Mouse (Mus musculus): ENCODE results near the gene Ica1l. TPM values are rescaled to one million over a fixed set of nuclear protein-coding genes. Genes with fewer than 3 reads are reported as not detected.
"Not testable (repeated sequence)": the region's sequence is repeated elsewhere in the genome, so short reads cannot be mapped to it uniquely, and the experiment has no call there.

Ica1l gene
- under 1 TPM; 0.31 to 0.57 TPM for total RNA-seq (2021)
- long read RNA-seq, experiment 1 = 0 reads
- long read RNA-seq, experiment 2 = 0 reads

DNA sequence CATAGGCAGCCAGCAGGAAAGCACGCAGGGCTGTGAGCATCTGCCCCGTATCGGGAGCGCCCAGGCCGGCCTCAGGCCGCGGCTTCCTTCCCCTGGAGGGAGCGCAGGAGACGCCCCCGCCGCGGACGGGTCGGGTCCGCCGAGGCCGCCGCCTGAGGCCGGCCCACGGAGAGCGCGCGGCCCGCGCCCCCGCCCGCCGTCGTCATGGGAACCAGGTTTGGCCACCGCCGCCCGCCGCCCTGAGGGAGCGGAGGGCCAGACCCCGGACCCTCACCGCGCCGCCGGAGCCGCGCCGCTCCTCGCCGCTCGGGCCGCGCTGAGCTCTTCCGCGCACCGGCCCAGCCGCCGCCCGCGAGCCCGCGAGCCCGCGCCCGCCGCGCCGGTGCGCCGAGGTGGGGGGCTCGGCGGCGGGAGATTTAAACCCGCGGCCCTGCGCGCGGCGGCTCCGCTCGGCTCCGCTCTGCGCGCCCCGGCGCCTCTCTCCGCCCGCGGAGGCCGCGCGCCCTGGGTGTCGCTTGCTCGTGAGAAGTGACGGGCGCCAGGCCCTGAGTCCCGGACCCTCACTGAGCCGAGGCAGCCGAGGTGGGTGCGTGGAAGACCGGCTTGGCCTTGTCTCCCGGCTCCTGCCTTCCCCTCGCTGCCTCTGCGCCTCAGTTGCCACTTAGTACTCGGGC, at the start of gene Ica1l:
TSS of gene Ica1l (minus strand) at position 389 of the 674 bp plus-strand sequence.
- intact Hi-C loops (cut with DNase I; ENCODE audit: low total_unique reads) = no loop called here
- DNase-seq = peak; percentile 57

DNA sequence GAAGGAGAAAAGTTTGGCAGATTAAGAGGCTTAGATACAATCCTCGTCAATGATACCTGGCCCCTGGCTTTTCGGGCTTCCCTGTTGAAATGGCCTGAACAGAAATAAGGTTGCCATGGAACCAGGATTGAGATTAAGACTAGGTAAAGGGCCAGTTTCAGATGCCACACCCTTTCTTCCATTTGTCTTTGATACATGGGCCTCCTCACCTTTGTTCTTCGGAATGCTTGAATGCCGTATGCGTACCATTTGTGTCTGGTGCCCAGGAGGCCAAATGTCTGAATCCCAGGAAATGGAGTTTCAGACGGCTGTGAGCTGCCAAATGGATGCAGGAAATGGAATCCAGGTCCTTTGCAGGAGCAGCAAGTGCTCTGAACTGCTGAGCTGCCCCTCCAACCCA, 33.4 kb upstream of the Ica1l start:
- intact Hi-C loops (cut with DNase I; ENCODE audit: low total_unique reads) = no loop called here
- DNase-seq = no peak

DNA sequence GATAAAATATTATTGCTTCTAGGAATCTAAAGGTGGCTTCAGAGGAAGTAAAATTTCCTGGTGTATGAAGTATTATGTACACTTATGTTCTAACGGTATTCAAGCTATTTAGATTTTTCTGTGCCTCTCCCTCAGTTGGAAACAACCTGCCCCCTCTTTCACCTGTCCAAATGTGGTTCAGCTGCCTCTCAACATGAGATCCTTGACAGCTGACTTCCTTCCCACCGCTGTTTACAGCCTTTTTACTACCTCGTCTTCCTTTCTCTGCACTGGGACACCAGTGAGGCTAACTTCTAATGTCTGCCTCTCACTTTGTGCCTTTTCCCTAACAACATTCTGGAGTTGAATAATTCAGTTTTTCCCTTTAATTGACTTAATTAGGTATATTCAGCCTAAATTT, 32.6 kb upstream of the Ica1l start:
- intact Hi-C loops (cut with DNase I; ENCODE audit: low total_unique reads) = no loop called here
- no peak for DNase-seq

DNA sequence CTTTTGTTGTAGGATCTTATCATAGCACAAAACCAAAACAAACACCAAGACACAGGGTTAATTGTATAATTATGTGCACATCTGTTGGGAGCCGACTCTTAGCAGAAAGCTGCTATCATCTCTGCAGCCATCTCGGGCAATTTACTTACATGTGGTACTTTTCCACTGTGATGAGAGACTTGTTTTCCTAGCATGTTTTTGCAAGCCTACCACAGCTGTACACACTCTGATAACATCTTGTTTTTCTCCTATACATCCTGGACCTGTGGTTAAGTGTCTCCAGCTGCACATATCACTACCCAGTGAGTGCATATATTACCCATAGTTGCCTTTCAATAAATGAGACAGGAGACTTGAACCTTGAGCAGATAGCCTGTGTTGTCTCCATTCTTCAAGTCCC, 32.0 kb upstream of the Ica1l start:
- no peak for DNase-seq
- intact Hi-C loops (cut with DNase I; ENCODE audit: low total_unique reads) = no loop called here

DNA sequence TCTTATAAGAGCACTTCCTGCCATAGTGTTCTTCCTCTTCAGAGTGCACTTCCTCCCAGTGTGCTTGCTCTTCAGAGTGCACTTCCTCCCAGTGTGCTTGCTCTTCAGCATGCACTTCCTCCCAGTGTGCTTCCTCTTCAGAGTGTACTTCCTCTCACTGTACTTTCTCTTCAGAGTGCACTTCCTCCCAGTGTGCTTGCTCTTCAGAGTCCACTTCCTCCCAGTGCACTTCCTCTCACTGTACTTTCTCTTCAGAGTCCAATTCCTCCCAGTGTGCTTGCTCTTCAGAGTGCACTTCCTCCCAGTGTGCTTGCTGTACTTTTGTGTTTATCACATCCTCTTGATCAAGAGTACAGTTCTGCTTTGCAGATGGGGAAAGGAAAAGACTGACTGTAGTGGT, 27.7 kb upstream of the Ica1l start:
- intact Hi-C loops (cut with DNase I; ENCODE audit: low total_unique reads) = not testable (repeated sequence)

DNA sequence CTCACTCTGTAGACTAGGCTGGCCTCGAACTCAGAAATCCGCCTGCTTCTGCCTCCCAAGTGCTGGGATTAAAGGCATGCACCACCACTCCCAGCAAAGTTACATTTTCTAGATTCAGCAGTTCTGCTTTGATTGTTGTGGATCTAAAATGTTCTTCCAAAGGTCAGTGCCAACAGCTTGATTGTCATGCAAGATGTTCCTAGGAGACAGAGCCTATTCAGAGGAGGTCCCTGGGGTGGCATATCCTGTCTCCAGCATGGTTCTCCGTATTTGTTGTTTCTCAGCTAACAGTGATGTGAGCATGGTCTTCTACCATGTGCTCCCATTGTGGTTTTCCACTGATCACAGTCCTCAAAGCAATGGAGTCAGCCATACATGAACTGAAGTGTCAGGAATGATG, 13.3 kb upstream of the Ica1l start:
- intact Hi-C loops (cut with DNase I; ENCODE audit: low total_unique reads) = no loop called here
- no peak for DNase-seq

More for the DNA sequence above, 27.7 kb upstream of the Ica1l start:
- not testable (repeated sequence) for DNase-seq

DNA sequence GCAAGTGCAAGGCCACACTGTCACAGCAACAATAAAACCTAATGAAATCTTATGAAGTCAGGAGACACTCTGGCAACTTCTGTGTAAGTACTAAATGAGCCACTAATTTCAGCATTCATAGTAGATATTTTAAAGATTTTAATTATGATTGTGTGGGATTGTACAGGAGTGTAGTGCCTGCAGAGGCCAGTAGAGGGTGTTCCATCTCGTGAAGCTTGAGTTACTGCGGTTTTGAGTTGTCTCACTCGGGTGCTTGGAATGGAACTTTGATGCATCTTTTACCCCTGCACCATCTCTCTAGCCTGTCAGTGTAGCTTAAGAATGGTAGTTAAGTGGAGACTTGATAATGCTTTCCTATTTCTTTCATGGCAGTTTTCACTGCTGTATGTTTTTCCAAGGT, 11.7 kb upstream of the Ica1l start:
- no peak for DNase-seq
- intact Hi-C loops (cut with DNase I; ENCODE audit: low total_unique reads) = no loop called here

DNA sequence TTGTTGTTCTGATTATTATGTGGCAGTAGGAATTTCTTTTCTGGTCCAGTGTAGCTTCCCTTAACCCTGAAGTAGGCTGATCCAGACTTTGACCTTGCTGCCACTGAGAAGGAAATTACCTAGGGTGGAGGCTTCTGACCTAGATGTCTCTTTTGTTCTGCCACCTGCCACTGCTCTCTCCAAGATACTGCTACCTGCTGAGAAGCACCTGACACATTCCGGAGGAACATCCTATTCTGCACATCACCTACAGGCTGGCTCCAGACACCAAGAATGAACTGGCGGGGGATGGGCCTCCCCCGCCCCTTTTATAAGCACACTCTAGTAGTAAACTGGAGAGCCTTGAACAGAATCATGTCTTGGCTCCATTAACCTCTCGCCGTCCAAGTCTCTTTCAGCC, 4.5 kb upstream of the Ica1l start:
- DNase-seq; intact Hi-C loops (cut with DNase I; ENCODE audit: low total_unique reads): not testable (repeated sequence)

DNA sequence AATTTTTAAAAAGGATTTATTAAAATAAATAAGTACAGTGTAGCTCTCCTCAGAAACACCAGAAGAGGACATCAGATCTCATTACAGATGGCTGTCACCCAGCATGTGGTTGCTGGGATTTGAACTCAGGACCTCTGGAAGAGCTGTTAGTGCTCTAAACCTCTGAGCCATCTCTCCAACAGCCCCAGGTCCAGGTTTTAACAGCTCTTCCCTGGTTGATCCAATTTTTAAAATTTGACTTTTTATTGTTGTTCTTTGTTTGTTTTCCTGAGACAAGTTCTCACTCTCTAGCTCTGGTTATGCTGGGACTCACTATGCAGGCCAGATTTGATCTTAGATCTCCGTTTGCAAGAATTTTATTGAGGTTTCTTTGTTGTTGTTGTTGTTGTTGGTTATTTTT, 1.6 kb upstream of the Ica1l start:
- intact Hi-C loops (cut with DNase I; ENCODE audit: low total_unique reads) = no loop called here
- no peak for DNase-seq

DNA sequence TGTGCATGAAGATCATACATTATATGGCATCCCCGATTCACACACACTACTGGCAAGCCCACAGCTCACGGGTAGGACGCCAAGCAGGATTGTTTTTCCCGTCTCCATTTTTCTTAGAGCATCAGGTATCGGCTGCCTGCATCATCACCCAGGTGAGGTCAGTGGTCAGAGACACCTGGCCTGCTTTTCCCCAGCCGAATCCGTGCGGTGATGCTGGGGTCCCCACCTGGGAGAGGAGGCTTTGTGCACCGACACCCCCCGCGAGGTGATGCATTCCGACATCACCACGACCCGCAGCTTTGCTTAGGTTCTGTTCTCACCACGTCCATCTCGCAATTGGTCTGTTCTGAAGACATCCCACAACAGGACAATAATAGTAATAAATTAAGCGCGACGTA, 587 bp downstream of the Ica1l start:
- intact Hi-C loops (cut with DNase I; ENCODE audit: low total_unique reads) = no loop called here
- DNase-seq = no peak

DNA sequence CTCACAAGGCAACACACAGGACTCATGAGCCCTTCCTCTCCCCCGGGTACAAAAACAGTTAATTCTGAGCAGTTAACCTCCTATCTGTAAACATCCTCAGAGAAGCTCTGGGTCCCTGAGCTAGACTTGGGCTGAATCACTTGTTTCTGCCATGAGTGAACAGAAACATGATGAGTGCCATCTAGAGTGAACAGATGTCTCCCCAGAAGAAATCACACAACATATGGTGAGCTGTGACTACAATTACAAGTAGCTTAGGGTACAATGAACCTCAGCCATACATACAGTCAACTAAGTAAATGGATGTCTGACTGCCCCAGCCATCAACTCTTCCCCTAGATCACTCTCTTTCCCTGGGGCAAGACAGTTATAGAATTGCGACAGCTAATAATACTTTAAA, 7.9 kb downstream of the Ica1l start:
- intact Hi-C loops (cut with DNase I; ENCODE audit: low total_unique reads) = no loop called here
- DNase-seq = no peak

DNA sequence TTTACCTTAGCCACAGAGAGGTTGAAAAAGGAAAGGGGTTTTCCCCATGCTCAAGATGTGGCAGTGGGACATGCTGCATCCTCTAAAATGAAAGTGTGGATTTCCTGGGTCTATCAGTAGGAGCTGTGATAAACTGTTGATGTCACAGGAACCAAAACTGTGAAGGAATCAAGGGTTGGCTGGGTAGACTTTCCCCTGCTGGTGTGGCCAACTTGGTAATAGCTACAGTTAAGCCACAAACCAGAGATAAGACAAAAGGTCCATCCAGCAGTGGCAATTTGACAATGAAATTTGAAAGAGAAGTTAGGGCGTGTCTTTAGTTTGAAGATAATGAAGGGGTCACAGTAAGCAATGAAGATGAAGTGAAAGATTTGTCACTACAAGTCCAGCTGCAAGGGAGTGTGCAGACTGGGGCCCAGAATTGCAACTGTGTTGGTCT, 25.9 kb downstream of the Ica1l start:
- no peak for DNase-seq
- intact Hi-C loops (cut with DNase I; ENCODE audit: low total_unique reads) = no loop called here

DNA sequence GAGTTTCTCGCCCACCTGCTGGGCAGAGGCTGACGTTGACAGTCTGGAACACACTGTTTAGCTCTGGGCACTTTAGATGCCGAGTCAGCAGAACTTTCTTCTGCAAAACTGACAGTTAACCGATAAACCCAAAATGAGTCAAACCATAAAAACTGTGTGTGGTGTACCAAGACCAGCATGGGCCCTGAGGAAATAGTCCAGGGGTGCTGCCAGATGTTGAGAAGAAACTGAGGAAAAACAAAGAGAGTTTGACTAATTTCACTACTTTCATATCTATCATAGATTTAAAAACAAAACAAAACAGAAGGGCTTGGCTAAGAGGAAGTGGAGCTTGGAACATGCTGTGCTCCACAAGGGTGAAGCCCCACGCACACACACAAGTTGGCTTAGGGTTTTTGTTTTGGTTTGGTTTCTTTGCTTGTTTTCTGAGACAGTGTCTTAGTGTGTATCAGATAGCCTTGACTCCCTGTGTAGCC, 26.8 kb downstream of the Ica1l start:
- intact Hi-C loops (cut with DNase I; ENCODE audit: low total_unique reads) = no loop called here
- DNase-seq = no peak

DNA sequence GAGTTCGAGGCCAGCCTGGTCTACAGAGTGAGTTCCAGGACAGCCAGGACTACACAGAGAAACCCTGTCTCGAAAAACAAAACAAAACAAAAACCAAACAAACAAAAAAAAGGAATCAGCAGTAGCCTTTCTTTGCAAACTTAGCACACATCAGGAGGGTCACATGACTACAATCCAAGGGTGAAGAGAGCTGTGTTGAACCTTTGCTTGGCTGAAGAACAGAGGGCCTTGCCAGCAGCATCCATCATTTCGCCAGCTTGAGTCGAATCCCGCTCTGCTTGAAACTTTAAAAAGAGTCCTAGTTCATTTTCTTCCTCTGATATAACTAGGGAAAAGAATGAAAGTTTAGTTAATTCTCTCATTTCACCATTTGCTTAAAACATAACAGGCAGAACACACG, 27.5 kb downstream of the Ica1l start:
- no peak for DNase-seq
- intact Hi-C loops (cut with DNase I; ENCODE audit: low total_unique reads) = no loop called here

DNA sequence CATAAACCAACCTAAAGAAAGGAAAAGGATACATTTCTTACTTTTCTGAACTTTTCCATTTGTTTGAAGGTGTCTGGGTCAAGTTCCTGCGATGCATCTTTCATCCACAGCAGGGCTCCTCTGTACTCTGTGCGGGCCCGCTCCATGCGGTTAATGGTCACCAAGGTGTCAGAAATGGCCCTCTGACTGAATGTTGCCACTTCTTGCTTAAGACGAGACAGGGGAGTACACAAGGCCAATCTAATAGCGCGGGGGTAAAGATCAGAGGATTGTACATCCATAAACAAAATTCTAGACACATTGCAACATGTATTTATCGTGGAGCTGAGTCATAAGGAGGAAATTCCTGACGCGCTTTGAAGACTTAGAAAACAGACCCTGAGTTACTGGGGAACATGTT, 29.2 kb downstream of the Ica1l start:
- DNase-seq = no peak
- intact Hi-C loops (cut with DNase I; ENCODE audit: low total_unique reads) = no loop called here

DNA sequence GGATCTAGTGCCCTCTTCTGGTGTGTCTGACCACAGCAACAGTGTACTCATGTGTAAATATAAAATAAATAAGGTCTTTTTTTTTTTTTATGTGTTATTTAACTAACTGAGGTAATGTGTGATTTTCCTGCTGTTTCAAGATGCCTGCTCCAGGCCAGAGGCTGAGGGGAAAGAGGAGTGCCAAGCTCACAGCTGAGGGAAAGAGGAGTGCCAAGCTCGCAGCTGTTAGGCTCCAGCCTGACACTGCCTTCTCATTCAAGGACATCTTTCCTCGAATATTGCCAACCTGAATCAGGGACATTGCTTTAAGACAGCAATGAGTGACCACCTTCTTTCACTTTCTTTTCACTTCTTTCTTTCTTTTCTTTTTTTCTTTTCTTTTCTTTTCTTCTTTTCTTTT, 34.2 kb downstream of the Ica1l start:
- DNase-seq = peak; percentile 41
- intact Hi-C loops (cut with DNase I; ENCODE audit: low total_unique reads) = no loop called here

DNA sequence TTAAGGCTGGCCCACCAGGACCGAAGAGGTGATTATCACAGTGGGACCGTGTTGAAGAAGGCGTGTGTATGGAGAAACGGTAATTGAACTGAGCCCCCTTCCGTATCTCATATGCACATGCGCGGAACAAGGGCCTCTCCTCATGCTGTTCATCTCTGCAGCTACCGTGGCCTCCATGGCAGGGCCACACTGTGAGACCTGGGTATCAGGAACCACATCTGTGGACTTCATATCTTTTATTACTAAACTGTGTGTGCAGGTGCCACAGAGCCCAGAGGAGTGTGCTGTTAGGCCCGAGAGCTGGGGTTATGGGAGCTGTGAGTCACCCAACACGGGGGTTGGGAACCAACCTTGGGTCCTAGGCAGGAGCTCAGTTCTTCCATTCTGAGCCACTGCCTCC, 35.6 kb downstream of the Ica1l start:
- no peak for DNase-seq
- intact Hi-C loops (cut with DNase I; ENCODE audit: low total_unique reads) = no loop called here

DNA sequence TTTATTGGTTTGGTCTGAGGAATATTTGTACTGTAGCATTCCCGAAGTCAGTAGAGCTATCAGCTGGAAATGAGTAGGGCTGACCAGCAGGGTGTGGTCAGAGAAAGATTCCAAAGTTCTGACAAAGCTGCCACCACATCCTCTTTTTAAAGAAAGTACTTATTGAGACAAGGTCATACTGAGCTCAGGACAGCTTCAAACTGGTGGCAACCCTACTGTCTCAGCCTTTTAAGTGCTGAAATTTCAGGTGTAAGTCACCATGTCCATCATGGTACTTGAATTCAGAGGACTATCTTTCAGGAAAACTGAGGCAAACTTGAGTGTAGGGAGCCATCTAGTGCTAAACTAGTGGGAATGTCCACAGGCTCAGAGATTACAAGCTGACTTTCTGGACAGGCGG, 42.7 kb downstream of the Ica1l start:
- DNase-seq = no peak
- intact Hi-C loops (cut with DNase I; ENCODE audit: low total_unique reads) = no loop called here

DNA sequence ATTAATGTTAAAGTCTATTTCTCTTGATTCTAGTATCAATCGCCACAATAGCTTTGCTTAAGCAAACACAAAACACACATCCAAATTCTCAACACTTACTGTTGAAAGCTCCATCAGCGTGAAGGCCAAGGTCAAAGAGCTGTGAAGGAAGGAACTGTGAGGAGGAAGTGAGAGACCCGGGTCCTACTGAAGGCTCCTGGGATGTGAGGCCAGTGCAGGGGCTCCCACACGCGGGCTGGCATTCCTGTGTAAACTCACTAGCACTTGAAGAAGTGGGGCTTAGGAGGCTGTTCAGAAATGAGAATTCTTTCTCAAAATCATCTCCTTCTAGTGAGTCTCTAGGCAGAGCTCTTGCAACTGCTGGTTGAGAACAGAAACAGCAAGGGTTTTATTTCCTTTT, 45.6 kb downstream of the Ica1l start:
- DNase-seq = no peak
- intact Hi-C loops (cut with DNase I; ENCODE audit: low total_unique reads) = loop anchor here (10.0 kb wide), 1 partner anchor 113 kb away; no protein-coding TSS in a partner anchor

DNA sequence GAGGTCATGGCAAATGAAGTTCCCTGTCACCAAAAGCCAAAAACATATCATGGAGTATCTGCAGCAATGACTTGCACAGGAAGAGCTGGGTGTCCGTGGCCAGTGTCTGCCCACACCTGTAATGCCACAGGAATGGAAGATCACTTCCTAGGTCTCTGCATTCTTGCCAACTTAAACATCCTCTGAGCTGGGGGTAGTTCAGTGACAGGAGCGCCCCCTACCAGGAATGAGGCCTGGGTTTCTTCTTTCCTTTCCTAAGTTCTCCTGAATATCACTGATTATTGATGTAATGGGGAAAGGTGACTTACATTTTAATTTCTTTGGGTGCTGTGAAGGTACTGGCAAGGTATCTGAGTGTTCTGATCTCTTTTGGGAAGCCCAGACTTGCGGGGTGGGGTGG, 47.3 kb downstream of the Ica1l start:
- intact Hi-C loops (cut with DNase I; ENCODE audit: low total_unique reads) = loop anchor here (10.0 kb wide), 1 partner anchor 111 kb away; no protein-coding TSS in a partner anchor

DNA sequence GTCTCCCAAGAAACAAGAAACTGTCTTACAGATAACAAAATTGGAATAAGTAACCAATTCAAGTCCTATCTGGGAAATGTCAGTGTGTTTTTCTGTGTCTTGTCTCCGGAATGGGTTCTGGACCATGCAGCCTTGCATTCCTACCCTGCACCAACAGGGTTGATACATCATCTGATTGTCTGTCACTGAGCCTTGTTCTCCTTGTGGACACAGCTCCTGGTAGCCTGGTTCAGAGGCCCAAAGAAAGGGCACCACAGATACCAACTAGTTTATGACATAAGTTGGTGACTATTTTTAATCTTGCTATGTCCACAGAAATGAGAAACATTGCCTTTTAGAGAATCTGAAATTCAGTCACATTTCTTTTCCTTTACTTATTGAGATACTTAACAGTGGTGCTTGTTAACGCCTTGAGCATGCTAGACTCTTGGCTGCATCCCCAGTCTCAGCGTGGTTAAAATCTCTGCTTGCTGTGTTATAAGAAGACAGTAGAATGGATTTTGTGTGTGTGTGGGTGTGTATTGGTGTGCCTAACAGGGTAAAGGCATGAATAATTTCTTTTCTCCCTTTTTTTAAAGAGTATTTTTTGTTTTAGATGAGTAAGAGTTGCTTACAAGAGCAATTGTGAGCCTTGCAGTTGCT, 55.5 kb downstream of the Ica1l start:
- DNase-seq = no peak
- intact Hi-C loops (cut with DNase I; ENCODE audit: low total_unique reads) = no loop called here

More for the DNA sequence above, 47.3 kb downstream of the Ica1l start:
- no peak for DNase-seq
